Mouse (Mus musculus): ENCODE results near the gene Epha4. TPM values are rescaled to one million over a fixed set of nuclear protein-coding genes. Genes with fewer than 3 reads are reported as not detected.

The Epha4 gene
- polyA plus RNA-seq, 1 experiment from 2014 or later: 29.1 TPM

DNA sequence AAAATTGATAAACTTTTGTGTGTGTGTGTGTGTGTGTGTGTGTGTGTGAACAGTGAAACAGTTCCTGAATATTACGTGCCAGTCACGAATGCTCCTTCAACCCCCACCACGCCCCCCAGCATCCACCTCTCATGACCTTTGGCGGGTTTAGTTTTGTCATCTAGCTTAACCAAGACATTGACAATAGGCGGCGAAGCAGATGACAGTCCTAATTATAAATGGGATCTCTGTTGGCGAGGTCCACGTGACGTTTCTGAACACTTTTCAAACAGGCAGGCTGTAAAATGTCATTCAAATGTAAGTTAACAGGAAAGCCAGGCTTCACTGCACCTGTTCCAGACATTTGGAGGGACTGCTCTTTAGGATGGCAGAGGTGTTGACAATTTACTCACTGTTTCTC is 108.3 kb downstream of the Epha4 start:
- WGBS: 73% methylated on average over 9 of the region's 9 CpGs
- no peaks in the 10 kb centered on the region for H3K27me3 ChIP-seq (replicated peaks; ENCODE audit: low read depth, poor library complexity, severe bottlenecking)
- no peaks in the 10 kb centered on the region for H3K9me3 ChIP-seq
- DNase-seq (ENCODE audit: low spot score): no peak
- H3K36me3 ChIP-seq (replicated peaks): peaks cover 8% of the 10 kb centered on the region; the same call in 1 of the 2 replicates
- no peak overlapping the region for H3K4me3 ChIP-seq
- peaks cover 56% of the 10 kb centered on the region for H3K4me1 ChIP-seq
- no peak overlapping the region for H3K27ac ChIP-seq (replicated peaks)

DNA sequence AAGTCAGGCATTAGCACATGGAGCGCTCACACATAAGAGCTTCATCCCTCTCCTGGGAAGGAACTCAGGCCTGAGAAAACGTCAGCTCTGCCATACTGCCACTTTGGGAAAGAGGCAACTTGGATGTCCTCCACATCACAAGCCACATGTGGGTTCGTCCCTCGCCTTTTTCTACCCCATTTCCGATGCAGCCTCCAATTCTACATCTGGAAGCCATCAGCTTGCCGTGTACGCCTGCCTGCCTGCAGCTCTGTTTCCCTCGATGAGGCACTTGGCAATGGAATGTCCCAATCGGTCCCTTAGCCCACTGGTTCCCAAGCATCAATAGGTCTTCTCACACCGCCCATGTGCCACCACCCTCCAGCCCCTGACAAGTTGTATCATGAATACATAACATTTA is 110.4 kb downstream of the Epha4 start:
- Histone ChIP-seq H3K36me3 (replicated peaks) (peaks cover 11% of the 10 kb centered on the region), H3K4me3 (no peak overlapping the region), H3K4me1 (peaks cover 56% of the 10 kb centered on the region), H3K9me3 (no peaks in the 10 kb centered on the region), H3K27me3 (replicated peaks; ENCODE audit: low read depth, poor library complexity, severe bottlenecking) (no peaks in the 10 kb centered on the region), H3K27ac (replicated peaks) (peak overlapping the region; percentile 10)
- DNase-seq (ENCODE audit: low spot score): peak; percentile 69
- WGBS: 37% methylated on average over 10 of the region's 10 CpGs

DNA sequence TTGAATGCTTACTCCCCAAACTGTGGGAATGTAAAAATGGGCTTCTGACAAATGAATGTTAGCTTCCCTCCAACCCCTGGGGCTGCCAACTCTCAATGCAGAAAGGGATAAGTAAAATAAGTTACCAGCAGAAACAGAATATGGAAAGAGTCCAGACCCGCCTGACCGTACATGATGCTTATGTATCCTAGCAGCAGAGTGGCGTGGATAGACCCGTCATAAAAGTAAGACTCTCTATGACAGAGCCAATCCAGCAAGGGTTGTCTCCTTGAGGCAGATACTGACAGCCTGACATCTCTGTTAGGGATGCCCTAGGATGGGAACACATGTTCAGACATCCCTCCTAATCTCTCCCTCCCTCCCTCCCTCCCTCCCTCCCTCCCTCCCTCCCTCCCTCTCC is 111.9 kb downstream of the Epha4 start:
- Histone ChIP-seq H3K4me1 (peaks cover 51% of the 10 kb centered on the region), H3K27me3 (replicated peaks; ENCODE audit: low read depth, poor library complexity, severe bottlenecking) (no peaks in the 10 kb centered on the region), H3K9me3 (no peaks in the 10 kb centered on the region), H3K4me3 (no peak overlapping the region), H3K27ac (replicated peaks) (no peak overlapping the region), H3K36me3 (replicated peaks) (peaks cover 27% of the 10 kb centered on the region)
- 89% methylated on average over 4 of the region's 4 CpGs for WGBS
- no peak for DNase-seq (ENCODE audit: low spot score)

DNA sequence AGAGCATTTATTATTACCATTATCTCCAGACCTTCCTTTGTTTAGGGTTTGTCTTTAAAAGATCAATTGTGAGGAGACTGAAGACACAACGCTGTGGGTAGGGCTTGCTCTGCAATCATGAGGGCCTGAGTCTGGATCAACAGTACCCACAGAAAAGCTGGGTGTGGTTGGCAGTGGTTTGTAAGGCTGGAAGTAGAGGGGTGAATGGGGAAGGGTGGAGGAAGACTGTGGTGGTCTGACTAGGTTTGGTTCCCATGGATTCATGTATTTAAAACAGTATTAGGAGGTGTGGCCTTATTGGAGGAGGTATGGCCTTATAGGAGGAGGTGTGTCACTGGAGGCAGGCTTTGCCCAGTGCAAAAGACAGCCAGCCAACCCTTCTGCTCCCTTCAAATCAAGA is 113.4 kb downstream of the Epha4 start:
- 79% methylated on average over 1 of the region's 1 CpGs for WGBS
- H3K4me3 ChIP-seq: no peak overlapping the region
- no peak for DNase-seq (ENCODE audit: low spot score)
- H3K4me1 ChIP-seq: peaks cover 41% of the 10 kb centered on the region
- no peaks in the 10 kb centered on the region for H3K9me3 ChIP-seq
- peaks cover 42% of the 10 kb centered on the region for H3K36me3 ChIP-seq (replicated peaks)
- no peak overlapping the region for H3K27ac ChIP-seq (replicated peaks)
- H3K27me3 ChIP-seq (replicated peaks; ENCODE audit: low read depth, poor library complexity, severe bottlenecking): no peaks in the 10 kb centered on the region

DNA sequence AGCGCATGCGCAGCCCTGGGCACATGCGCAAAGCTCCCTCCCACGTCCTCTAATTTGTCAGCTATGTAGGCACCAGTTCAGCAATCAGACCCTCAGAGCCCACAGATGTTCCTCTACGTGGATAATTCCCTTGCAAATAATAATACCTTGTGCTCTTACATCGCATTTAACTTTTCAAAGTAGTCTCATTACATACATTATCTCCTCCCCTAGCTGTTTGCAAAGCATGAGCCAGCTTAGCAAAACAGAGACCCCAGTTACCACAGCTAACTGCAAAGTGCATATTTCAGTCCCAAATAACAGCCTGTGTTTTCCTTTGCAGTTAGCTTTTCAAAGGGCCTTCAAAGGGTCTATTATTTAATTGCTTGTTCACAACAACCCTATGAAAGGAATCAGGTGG is 123.3 kb downstream of the Epha4 start:
- Histone ChIP-seq H3K4me1 (peaks cover 67% of the 10 kb centered on the region), H3K27me3 (replicated peaks; ENCODE audit: low read depth, poor library complexity, severe bottlenecking) (0 out of 2 replicates have a peak, but pooled peaks cover 3% of the 10 kb centered on the region), H3K27ac (replicated peaks) (no peak overlapping the region), H3K36me3 (replicated peaks) (peaks cover 79% of the 10 kb centered on the region), H3K4me3 (no peak overlapping the region), H3K9me3 (no peaks in the 10 kb centered on the region)
- WGBS: 82% methylated on average over 6 of the region's 6 CpGs
- DNase-seq (ENCODE audit: low spot score): no peak

DNA sequence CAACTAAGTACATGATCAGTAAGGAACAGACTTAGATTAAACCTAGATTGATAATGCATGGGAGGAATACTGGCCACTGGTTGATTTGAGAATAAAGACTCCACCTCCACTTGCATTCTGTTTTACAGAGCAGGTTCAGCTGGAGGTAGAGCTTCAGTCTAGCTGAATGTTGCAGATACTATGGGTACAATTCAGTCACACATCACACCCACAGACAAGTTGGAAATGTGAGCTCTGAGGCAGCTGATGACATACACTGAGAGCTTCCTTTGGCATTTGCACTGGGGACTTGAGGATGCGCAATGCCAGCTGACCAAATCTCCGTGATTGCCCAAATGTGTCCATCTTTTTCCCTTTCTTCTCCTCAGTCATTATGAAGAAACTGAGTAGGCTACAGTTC is 125.8 kb downstream of the Epha4 start:
- Histone ChIP-seq H3K27ac (replicated peaks) (no peak overlapping the region; the same call in 1 of the 2 replicates), H3K9me3 (no peaks in the 10 kb centered on the region), H3K27me3 (replicated peaks; ENCODE audit: low read depth, poor library complexity, severe bottlenecking) (0 out of 2 replicates have a peak, but pooled peaks cover 3% of the 10 kb centered on the region), H3K4me3 (no peak overlapping the region), H3K36me3 (replicated peaks) (peaks cover 82% of the 10 kb centered on the region), H3K4me1 (peaks cover 70% of the 10 kb centered on the region)
- 88% methylated on average over 2 of the region's 2 CpGs for WGBS
- no peak for DNase-seq (ENCODE audit: low spot score)

DNA sequence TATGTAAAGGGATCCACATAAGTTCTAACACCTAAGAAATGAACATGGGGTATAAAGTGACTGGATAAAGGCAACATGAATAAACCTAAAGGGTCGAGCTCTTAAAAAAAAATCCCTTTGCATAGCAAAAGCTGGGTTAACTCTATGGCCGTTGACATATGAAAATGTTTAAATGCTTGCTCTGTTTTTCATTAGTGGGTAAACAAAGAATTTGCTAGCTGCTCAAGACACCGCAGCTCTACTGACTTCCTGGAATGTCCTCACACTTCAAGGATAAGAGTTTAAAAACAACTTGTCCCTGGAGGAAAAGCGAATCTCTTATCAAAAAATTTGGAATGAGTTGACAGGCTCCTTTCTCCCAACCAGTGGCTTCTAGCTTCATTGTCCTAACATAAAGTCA is 126.3 kb downstream of the Epha4 start:
- Histone ChIP-seq H3K36me3 (replicated peaks) (peaks cover 82% of the 10 kb centered on the region), H3K9me3 (no peaks in the 10 kb centered on the region), H3K27me3 (replicated peaks; ENCODE audit: low read depth, poor library complexity, severe bottlenecking) (0 out of 2 replicates have a peak, but pooled peaks cover 3% of the 10 kb centered on the region), H3K27ac (replicated peaks) (no peak overlapping the region), H3K4me1 (peaks cover 70% of the 10 kb centered on the region), H3K4me3 (no peak overlapping the region)
- no peak for DNase-seq (ENCODE audit: low spot score)
- WGBS: 37% methylated on average over 4 of the region's 4 CpGs

DNA sequence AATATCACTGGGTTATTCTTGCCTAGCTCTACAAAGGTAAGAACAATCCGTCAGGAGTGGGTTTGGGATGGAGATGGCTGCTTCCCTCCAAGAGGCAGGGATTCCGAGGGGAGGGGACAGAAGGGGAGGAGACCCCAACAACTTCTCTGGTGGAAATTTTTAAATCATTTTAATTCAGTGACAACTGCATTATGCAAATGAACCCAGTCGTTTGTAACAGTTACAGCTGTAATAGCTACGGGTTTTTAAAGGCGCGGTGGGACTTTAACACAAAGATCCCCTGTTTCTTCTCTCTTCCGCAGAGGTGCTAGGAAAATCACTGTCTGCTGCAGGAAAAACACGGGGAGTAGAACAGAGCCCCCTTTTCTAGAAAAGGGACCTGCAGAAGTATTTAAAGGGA is 129.3 kb downstream of the Epha4 start:
- Histone ChIP-seq H3K9me3 (no peaks in the 10 kb centered on the region), H3K27ac (replicated peaks) (no peak overlapping the region), H3K4me3 (no peak overlapping the region), H3K4me1 (peaks cover 62% of the 10 kb centered on the region), H3K36me3 (replicated peaks) (peaks cover 88% of the 10 kb centered on the region), H3K27me3 (replicated peaks; ENCODE audit: low read depth, poor library complexity, severe bottlenecking) (0 out of 2 replicates have a peak, but pooled peaks cover 3% of the 10 kb centered on the region)
- WGBS: 65% methylated on average over 8 of the region's 8 CpGs
- no peak for DNase-seq (ENCODE audit: low spot score)

DNA sequence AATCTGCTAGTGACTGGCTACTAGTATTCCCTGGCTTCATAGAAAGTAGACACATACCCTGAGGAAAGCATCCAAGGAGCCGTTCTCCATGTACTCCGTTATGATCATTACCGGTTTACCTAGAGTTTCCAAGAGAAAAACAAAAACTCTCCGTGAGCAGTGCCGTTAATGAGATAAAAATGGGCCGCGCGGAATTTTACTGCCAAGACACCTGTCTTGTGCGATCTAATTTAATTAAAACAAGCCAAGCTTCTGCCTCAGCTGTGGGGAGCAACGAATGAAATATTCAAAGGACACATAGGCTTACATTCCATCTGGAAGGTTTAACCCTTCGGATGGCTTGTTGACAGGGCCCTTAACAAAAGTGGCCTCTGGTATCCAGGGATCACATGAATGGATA is 131.4 kb downstream of the Epha4 start:
- 71% methylated on average over 11 of the region's 11 CpGs for WGBS
- 0 out of 2 replicates have a peak, but pooled peaks cover 3% of the 10 kb centered on the region for H3K27me3 ChIP-seq (replicated peaks; ENCODE audit: low read depth, poor library complexity, severe bottlenecking)
- no peak overlapping the region for H3K27ac ChIP-seq (replicated peaks)
- H3K4me1 ChIP-seq: peaks cover 47% of the 10 kb centered on the region
- H3K9me3 ChIP-seq: no peaks in the 10 kb centered on the region
- no peak overlapping the region for H3K4me3 ChIP-seq
- peaks cover 98% of the 10 kb centered on the region for H3K36me3 ChIP-seq (replicated peaks)
- DNase-seq (ENCODE audit: low spot score): no peak

DNA sequence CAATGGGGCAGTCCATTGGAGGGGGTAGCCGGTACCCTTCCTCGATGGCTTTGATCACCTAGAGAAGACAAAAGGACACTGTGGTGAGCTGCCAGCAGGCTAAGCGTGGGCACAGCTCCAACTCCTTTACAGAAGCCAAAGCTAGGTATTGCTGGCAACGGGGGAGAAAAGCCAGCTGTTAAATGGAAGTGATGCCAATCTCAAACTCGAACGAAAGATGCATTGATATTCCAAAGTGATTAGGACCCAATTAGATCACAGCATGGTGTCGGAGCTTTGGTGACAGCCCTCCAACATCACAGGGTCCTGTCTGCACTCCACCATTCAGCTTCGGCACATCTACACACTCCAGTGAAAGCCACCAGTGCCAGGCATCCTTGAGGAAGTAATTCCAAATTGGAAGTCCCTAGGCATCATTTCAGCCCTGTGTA is 137.3 kb downstream of the Epha4 start:
- H3K27ac ChIP-seq (replicated peaks): no peak overlapping the region
- no peaks in the 10 kb centered on the region for H3K9me3 ChIP-seq
- 90% methylated on average over 8 of the region's 8 CpGs for WGBS
- no peak for DNase-seq (ENCODE audit: low spot score)
- H3K4me1 ChIP-seq: peaks cover 5% of the 10 kb centered on the region; the same call in 1 of the 2 replicates
- H3K4me3 ChIP-seq: no peak overlapping the region
- H3K27me3 ChIP-seq (replicated peaks; ENCODE audit: low read depth, poor library complexity, severe bottlenecking): no peaks in the 10 kb centered on the region
- peaks cover 95% of the 10 kb centered on the region for H3K36me3 ChIP-seq (replicated peaks)

DNA sequence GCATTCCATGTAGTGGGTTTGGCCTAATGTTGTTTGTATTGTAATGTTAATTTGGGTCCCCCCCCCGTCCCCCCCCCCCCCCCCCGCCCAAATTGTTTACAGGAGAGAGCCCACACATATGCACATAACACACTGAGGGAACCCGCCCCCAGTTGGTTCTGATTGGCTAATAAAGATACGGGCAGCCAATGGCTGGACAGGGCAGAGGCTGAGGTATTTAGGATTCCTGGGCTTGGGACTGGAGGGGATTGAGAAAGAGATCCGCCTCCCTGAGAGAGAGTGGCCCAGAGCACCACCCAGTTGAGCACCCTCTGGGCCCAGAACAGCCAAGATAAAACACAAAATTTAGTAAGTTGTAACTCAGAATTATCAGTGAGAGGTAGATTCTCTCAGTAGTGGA is 140.8 kb downstream of the Epha4 start:
- no peak for DNase-seq (ENCODE audit: low spot score)
- WGBS: 63% methylated on average over 5 of the region's 5 CpGs
- Histone ChIP-seq H3K9me3 (no peaks in the 10 kb centered on the region), H3K4me1 (no peaks in the 10 kb centered on the region), H3K27me3 (replicated peaks; ENCODE audit: low read depth, poor library complexity, severe bottlenecking) (no peaks in the 10 kb centered on the region), H3K4me3 (no peak overlapping the region), H3K36me3 (replicated peaks) (peaks cover 94% of the 10 kb centered on the region), H3K27ac (replicated peaks) (no peak overlapping the region)

DNA sequence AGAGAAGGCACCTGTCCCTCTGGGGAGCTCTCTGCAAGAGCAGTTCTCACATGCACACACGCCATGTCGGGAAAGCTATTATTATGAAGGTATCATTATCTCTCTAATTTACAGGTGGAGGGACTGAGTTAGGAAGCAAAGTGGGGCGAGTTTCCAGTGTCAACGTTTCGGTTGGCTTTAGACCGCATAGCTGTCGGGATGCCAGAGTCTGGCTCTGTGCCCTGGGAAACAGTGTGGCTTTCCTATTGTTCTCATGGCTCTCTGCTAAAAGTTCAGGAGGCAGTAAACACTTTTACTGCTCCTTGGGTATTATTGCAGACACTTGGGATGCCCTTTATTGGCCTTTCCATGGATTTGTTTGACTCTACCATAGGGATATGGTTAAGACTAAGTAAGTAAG is 144.0 kb downstream of the Epha4 start:
- Histone ChIP-seq H3K27ac (replicated peaks) (no peak overlapping the region), H3K4me1 (peaks cover under 1% of the 10 kb centered on the region; the same call in 1 of the 2 replicates), H3K36me3 (replicated peaks) (peaks cover 75% of the 10 kb centered on the region), H3K9me3 (no peaks in the 10 kb centered on the region), H3K27me3 (replicated peaks; ENCODE audit: low read depth, poor library complexity, severe bottlenecking) (no peaks in the 10 kb centered on the region), H3K4me3 (no peak overlapping the region)
- 92% methylated on average over 7 of the region's 7 CpGs for WGBS
- DNase-seq (ENCODE audit: low spot score): no peak

DNA sequence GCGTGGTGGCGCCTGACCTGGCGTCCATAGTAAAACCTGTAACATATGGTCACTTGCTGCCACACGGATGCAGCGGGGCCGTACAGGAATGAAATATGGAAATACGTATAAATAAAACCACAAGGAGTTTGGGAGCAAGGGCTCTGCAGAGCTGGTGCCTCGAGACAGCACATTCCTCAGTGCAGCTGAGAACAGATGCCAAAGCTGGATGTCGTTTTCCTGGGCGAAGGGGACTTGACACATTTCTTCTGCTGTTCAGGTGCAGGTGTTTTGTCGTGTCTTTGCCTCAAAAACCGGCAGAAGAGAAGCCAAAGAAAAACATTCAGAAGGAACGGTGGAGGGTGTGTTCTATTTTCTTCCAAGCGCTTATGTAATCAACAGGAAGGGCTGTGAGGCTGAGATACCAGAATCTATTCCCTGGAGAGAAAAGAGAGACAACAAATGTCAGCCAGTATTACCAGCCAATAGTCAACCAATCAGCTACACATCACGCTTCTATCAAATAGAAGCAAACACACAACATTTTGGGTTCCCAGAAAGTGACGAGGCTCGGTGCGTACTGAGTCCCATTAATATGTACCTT is 145.5 kb downstream of the Epha4 start:
- no peak overlapping the region for H3K27ac ChIP-seq (replicated peaks)
- no peak overlapping the region for H3K4me3 ChIP-seq
- DNase-seq (ENCODE audit: low spot score): no peak
- WGBS: 88% methylated on average over 18 of the region's 18 CpGs
- peaks cover 63% of the 10 kb centered on the region for H3K36me3 ChIP-seq (replicated peaks)
- H3K27me3 ChIP-seq (replicated peaks; ENCODE audit: low read depth, poor library complexity, severe bottlenecking): no peaks in the 10 kb centered on the region
- peaks cover 10% of the 10 kb centered on the region; the same call in 1 of the 2 replicates for H3K4me1 ChIP-seq
- H3K9me3 ChIP-seq: no peaks in the 10 kb centered on the region
